ENCODE assay signal across 8 mouse cellular contexts in the genomic region with DNA sequence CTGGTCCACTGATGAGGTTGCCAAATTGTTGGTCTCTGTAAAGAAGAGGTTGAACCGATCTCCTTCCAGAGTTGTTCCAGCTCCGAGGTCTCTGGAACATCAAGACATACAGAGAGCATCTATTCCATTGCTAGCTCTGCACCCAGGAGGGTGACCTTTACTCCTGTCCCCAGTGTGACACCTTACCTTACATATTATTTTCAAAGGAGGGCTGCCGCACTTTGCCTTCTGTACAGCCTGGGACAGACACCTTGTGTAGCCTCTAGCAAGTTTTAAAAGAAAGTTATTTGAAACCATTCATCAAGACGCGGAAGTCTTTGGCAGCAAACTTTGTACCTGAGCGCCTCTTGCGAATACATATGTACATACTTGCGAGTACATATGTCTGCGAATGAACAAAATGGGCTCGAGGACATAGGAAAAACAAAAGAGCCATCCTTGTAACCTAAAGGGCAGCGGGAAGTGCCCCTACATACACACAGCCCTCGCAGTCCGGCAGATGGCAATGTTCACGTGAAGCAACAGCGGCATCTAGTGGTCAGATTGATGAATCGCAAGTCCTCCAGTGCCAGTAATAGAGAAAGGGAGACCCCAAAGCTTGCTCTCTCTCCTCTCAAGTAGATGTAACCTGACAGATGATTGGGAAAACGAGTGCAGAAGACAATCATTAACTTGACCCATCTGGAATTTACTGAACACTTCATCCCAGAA.
DNase-seq lines count a peak whose midpoint lies in the region; ATAC-seq and TF ChIP-seq lines count a peak whose summit lies in the region.

No protein-coding gene starts in this region.

- peak; percentile 56 for DNase-seq in CD4-positive helper T cell, adult 2 months (ENCODE audit: low read depth, low spot score)
- DNase-seq in adipocyte (ENCODE audit: low spot score): peak; percentile 67
- DNase-seq in cerebellum, postnatal 4 days (ENCODE audit: low spot score in 2 of 2): peak; percentile 57 to 78
- peak; percentile 3 to 9 for DNase-seq in gastrocnemius, adult 8-10 months (ENCODE audit: low spot score in 2 of 2)
- DNase-seq in kidney, adult 2 months: peak; percentile 56

- no peak overlapping the region for H3K4me3 ChIP-seq in kidney, adult 2 months (ENCODE audit: insufficient read depth, low read depth, low read length)
- H3K4me3 ChIP-seq in limb, embryonic 15.5 days: 0 out of 2 replicates have a peak overlapping the region, but pooled peaks have one; percentile 4
- no peak overlapping the region for H3K4me3 ChIP-seq in stomach, embryonic 15.5 days (replicated peaks)

- H3K9me3 ChIP-seq in limb, embryonic 15.5 days: no peaks in the 10 kb centered on the region
- H3K9me3 ChIP-seq in stomach, embryonic 15.5 days: no peaks in the 10 kb centered on the region

- ATAC-seq in limb, embryonic 15.5 days (ENCODE audit: insufficient number of reproducible peaks, low FRiP score, low TSS enrichment, low read depth): no peak
- ATAC-seq in monocyte, adult 5-6 weeks (replicated peaks; ENCODE audit: insufficient number of reproducible peaks, low FRiP score, low TSS enrichment, poor library complexity, severe bottlenecking): peak; percentile 67
- peak; percentile 40; the same call in 1 of the 2 replicates for ATAC-seq in stomach, embryonic 15.5 days (ENCODE audit: insufficient read depth, low FRiP score, low read depth)

- peak overlapping the region; percentile 38 for H3K4me2 ChIP-seq in limb, embryonic 15.5 days
- H3K4me2 ChIP-seq in stomach, embryonic 15.5 days: peak overlapping the region; percentile 34; the same call in 1 of the 2 replicates

- 21% methylated on average over 17 of the region's 17 CpGs for WGBS in kidney, adult 2 months
- 16% methylated on average over 17 of the region's 17 CpGs for WGBS in limb, embryonic 15.5 days
- 21% methylated on average over 17 of the region's 17 CpGs for WGBS in stomach, embryonic 15.5 days

- no peak overlapping the region for H3K27ac ChIP-seq in kidney, adult 2 months (ENCODE audit: insufficient read depth, low read depth, low read length)
- no peak overlapping the region for H3K27ac ChIP-seq in limb, embryonic 15.5 days
- H3K27ac ChIP-seq in stomach, embryonic 15.5 days: no peak overlapping the region

- H3K4me1 ChIP-seq in kidney, adult 2 months (ENCODE audit: control insufficient read depth, insufficient read depth, low read length): no peaks in the 10 kb centered on the region
- no peaks in the 10 kb centered on the region for H3K4me1 ChIP-seq in limb, embryonic 15.5 days
- H3K4me1 ChIP-seq in stomach, embryonic 15.5 days: no peaks in the 10 kb centered on the region

- peak; percentile 97 for TF ChIP-seq CTCF in kidney, adult 2 months (conservative IDR thresholded peaks at IDR 0.05; ENCODE audit: insufficient read depth, insufficient read length, low read depth, low read length)

- TF ChIP-seq POLR2A in kidney, adult 2 months (IDR thresholded peaks at IDR 0.05; ENCODE audit: low read depth, low read length): no peak

- H3K27me3 ChIP-seq in kidney, adult 2 months (replicated peaks; ENCODE audit: control insufficient read depth, insufficient read depth, low read length): no peaks in the 10 kb centered on the region
- H3K27me3 ChIP-seq in limb, embryonic 15.5 days: no peaks in the 10 kb centered on the region
- no peaks in the 10 kb centered on the region for H3K27me3 ChIP-seq in stomach, embryonic 15.5 days (replicated peaks)

- H3K9ac ChIP-seq in limb, embryonic 15.5 days: no peak overlapping the region
- H3K9ac ChIP-seq in stomach, embryonic 15.5 days: no peak overlapping the region

- H3K36me3 ChIP-seq in kidney, adult 2 months (ENCODE audit: control insufficient read depth, insufficient read depth, low read length): no peaks in the 10 kb centered on the region
- no peaks in the 10 kb centered on the region for H3K36me3 ChIP-seq in limb, embryonic 15.5 days
- no peaks in the 10 kb centered on the region for H3K36me3 ChIP-seq in stomach, embryonic 15.5 days

Comparison
In these comparisons a context has a peak if more than half of its experiments do, and no peak if none do; other contexts are left out.
1. DNase-seq: peak in every context shown above with its lines; median percentile 68 in cerebellum, postnatal 4 days; 67 in adipocyte; 56 in CD4-positive helper T cell, adult 2 months; 56 in kidney, adult 2 months; 6 in gastrocnemius, adult 8-10 months.